Mouse (Mus musculus): ENCODE measurements around the gene Chn1.
"Not testable (repeated sequence)": the region's sequence is repeated elsewhere in the genome, so short reads cannot be mapped to it uniquely, and the experiment has no call there.

The Chn1 gene

GRCm38 (mm10) chr2:73774786-73775682 is at the start of gene Chn1:
Gene Chn1 (minus strand): TSS chr2:73775346.
- DNase-seq (ENCODE audit: low read depth, low spot score), result peak; percentile 82

- DNase-seq (ENCODE audit: low read depth, low spot score), result no peak
Measured at GRCm38 (mm10) chr2:73818742-73819141, 43.6 kb upstream of the Chn1 start.

DNA sequence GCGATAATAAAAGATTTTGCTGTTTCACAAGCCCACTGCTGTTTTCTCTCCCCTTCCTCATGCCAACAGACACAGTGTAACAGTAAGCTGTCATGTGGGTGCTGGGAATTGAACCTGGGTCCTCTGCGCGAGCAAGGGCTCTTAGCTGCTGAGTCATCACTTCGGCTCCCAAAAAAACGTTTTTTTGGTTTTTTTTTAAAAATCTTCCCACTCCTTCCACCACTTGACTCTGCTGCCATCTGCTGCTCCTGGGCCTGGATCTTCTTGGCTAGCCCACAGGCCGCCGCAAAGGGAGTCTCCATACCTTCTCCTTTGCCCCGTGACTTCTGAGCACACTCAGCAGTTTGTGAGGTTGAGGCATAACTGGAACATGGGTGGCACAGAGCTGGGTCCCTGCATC is 32.5 kb upstream of the Chn1 start:
- DNase-seq (ENCODE audit: low read depth, low spot score), result no peak

GRCm38 (mm10) chr2:73800127-73800526 is 25.0 kb upstream of the Chn1 start:
- DNase-seq (ENCODE audit: low read depth, low spot score), result not testable (repeated sequence)

DNA sequence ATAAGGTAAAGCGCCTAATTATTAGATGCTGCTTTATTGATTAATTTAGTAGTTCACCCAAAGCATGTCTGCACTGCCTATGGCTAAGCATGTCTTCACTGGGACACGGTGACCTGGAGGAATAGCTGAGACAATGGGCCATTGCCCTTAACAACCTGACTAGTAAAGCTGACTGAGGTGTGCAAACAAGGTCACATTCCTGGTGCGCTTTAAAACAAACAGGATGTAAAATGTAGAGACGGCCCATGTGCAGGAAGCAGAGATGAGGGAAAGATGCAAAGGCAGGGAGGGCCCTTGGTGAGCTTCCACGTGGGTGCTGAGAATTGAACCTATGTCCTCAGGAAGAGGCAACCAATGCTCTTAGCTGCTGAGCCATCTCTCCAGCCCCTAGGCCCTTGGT is 23.6 kb upstream of the Chn1 start:
- DNase-seq (ENCODE audit: low read depth, low spot score), result no peak

- no peak for DNase-seq (ENCODE audit: low read depth, low spot score)
Measured at GRCm38 (mm10) chr2:73798136-73798535, 23.0 kb upstream of the Chn1 start.

DNA sequence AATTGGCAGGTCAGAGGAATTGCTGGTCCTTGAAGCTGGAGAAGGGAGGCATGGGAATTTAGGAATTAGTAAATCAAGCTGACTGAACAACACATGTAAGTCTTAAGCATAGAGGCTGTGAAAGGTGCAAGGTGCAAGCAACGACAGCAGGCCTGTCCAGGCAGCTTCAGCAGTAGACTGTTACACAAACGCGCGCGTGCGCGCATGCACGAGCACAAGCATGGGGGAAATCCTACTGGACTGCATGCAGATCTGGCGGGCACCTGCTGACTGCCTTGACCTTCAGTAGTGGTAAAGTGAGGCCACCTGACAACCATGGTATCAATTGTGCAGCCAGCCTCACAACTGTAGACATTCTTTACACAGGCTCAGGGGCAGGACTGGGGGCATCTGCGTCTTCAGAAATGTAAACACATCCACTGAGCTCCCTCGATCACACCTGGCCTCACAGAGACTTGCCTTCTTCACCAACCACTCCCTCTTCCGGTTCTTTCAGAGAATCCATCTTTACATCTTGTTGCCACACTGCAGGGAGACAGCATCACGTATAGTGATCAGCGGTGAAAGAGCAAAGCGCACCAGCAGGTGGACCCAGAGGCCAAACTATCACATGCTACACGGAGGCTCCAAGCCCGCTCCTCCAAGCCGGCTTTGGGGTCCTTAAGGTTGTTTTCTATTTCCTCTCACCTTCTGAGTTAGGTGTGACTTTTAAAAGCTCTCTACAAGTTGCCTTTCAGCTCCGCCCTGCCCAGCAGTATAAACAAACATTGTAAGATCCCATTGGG is 16.9 kb upstream of the Chn1 start:
- DNase-seq (ENCODE audit: low read depth, low spot score), result no peak

- DNase-seq (ENCODE audit: low read depth, low spot score), result no peak
Measured at GRCm38 (mm10) chr2:73790332-73790731, 15.2 kb upstream of the Chn1 start.

GRCm38 (mm10) chr2:73788395-73788794 is 13.2 kb upstream of the Chn1 start:
- no peak for DNase-seq (ENCODE audit: low read depth, low spot score)

GRCm38 (mm10) chr2:73782371-73782905 is 7.3 kb upstream of the Chn1 start:
- no peak for DNase-seq (ENCODE audit: low read depth, low spot score)

DNA sequence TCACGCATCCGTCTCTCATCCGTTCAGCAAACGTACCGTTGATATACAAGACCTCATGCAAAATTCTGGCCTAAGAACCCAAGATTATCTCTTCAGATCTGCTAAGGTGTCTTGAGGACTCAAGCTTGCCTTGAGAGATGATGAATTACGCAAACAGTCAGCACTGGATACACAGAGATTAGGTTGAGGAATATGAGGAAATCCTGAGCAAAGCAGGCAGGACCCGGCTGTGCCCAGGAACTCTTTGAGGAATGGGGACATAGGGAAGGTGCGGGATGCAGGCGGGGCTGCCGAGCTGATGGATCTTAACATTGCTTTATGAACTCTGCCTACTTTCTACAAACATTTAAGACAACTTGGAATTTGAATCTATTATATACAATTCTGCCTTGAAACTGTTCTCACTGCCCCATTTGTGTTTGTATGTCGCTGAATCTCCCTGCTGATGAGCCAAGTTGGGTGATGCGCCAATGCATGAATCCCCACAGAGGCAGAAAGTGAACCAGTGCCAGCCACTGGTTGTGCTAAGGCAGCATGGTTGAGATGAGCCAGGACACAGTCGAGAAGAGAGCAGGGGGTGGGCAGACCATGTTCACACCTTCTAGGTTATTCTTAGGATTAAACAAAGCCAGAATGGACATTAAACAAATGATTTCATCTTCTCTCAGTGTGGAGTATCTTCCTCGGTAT is 5.3 kb upstream of the Chn1 start:
- peak; percentile 53 for DNase-seq (ENCODE audit: low read depth, low spot score)

GRCm38 (mm10) chr2:73779796-73780195 is 4.7 kb upstream of the Chn1 start:
- DNase-seq (ENCODE audit: low read depth, low spot score), result no peak

GRCm38 (mm10) chr2:73779016-73779595 is 4.0 kb upstream of the Chn1 start:
- no peak for DNase-seq (ENCODE audit: low read depth, low spot score)

- DNase-seq (ENCODE audit: low read depth, low spot score), result no peak
Measured at GRCm38 (mm10) chr2:73776936-73777335, 1.8 kb upstream of the Chn1 start.

- DNase-seq (ENCODE audit: low read depth, low spot score), result no peak
Measured at GRCm38 (mm10) chr2:73775683-73776310, 651 bp upstream of the Chn1 start.

DNA sequence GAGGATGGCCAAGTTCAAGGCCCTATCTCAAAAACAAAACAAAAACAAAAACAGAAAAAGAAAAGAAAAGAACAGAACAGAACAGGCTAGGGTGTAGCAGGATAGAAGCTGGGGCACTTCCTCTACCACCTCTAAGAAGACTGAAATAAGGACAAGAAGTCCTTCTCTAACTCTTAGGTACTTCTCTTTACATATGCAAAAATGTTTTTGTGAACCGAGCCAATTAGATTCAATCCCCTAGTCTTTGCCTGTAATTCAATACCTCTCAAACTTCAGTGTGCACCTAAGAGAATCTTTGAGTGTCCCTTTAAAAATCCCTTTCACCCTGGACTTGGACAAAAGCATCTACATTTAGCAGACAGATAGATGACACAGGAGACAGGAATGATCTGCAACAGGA is 2.2 kb downstream of the Chn1 start:
- DNase-seq (ENCODE audit: low read depth, low spot score), result no peak

DNA sequence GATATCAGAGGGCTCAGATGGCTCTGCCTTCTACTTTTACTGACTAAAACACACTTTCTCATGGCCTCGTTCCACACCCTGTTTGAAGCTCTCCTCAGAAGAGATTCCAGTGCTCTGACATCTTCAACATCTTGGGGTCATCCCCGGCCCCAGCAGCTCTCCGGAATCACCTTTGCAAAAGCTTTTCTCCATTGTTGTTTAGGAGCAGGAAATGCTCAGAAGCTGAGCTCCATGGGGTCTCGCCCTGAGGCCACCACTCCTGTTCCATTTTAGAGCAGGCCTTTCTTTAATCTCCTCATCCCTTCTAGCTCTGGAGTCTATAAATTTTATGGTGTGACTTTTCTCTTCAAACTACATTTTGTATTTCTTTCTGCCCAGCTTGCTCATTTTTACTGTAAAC is 6.5 kb downstream of the Chn1 start:
- no peak for DNase-seq (ENCODE audit: low read depth, low spot score)

DNA sequence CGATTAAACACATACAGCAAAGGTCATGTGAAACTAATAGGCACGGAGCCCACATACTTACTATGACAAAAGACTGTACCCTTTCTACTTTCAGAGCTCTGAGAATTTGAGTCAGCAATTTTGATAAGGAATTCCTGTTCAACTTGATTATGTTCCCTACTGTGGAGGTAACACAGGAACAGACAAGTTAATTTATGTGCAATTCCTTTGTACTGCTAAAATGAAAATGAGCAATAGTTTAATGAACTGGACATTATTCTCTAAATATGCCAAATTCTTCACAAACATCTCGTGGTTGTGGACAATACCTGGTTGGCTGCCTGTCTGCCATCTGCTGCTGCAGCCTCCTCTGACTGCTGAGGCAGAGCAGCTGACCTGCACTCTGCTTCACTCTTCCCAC is 11.6 kb downstream of the Chn1 start:
- DNase-seq (ENCODE audit: low read depth, low spot score), result no peak

DNA sequence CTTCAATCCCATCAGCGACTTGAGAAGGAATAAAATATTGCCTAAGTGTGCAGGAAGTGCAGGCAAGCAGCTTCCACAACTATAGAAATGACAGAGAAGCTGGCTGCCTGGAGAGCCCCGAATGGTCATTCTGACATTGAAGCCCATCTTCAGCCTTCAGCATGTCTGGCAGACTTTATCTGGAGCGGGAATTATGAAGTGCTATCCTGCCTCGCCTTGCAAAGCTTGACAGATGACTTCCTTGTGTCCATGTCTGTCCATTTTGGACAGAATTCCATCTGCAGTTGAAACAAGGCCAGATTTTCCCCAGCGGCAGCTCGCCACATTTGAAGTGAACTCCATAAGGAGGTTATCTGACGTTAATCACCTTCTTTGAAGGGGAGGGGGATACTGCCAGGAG is 15.2 kb downstream of the Chn1 start:
- DNase-seq (ENCODE audit: low read depth, low spot score), result no peak

DNA sequence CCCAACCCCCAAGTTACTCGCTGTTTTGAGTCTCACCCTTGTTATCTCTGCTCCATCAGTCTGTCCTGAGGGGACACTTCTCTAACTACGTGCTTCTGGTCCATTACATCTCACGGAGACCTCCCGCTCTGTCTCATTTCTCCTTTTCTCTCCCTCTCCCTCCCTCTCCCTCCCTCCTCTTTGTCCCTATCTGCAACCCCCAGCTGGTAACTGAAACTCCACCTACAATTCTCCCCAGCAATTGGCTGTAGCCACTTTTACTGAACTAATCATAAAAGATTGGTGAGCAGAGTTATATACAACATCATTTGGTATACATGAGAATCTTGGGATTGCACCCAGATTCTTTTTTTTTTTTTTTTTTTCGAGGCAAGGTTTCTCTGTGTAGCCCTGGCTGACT is 16.1 kb downstream of the Chn1 start:
- no peak for DNase-seq (ENCODE audit: low read depth, low spot score)

GRCm38 (mm10) chr2:73747297-73747696 is 27.8 kb downstream of the Chn1 start:
- DNase-seq (ENCODE audit: low read depth, low spot score), result peak; percentile 59
